Mouse (Mus musculus) G1E (cell line): ENCODE results near the gene Ntm. TPM values are rescaled to one million over a fixed set of nuclear protein-coding genes. Genes with fewer than 3 reads are reported as not detected.

Experiments
- ATAC-seq: 2 replicates; pipeline ENCODE4 v1.8.0; 2016; ENCODE audit warnings: mild to moderate bottlenecking; ENCODE audit not compliant: insufficient number of reproducible peaks, poor library complexity, low FRiP score, severe bottlenecking; ENCODE audit errors: extremely low read depth
- DNase-seq: peaks from one replicate; pipeline ENCODE4 v3.0.0; 2012; ENCODE audit warnings: low spot score
- H3K27me3 ChIP-seq: 2 replicates; pipeline ENCODE4 v1.6.1; 2012; ENCODE audit warnings: mild to moderate bottlenecking, low read length, inconsistent platforms; ENCODE audit not compliant: insufficient read depth
- H3K36me3 ChIP-seq: replicated peaks from 2 replicates; pipeline ENCODE3; 2012; ENCODE audit warnings: mild to moderate bottlenecking, inconsistent platforms
- H3K4me1 ChIP-seq: 2 replicates; pipeline ENCODE4 v1.6.1; 2012; ENCODE audit warnings: low read depth, low read length, inconsistent platforms, mixed read lengths; ENCODE audit not compliant: insufficient read depth
- H3K4me3 ChIP-seq: 2 replicates; pipeline ENCODE4 v1.5.1; 2012; ENCODE audit warnings: low read depth, mild to moderate bottlenecking, inconsistent platforms, low read length, moderate library complexity, mixed read lengths
- H3K9me3 ChIP-seq: replicated peaks from 2 replicates; pipeline ENCODE4 v1.6.1; 2012; ENCODE audit warnings: inconsistent platforms
- CTCF ChIP-seq: IDR thresholded peaks from 2 replicates; pipeline ENCODE4 v1.5.1; 2012; ENCODE audit warnings: low read depth, low read length, inconsistent platforms, mixed read lengths
- GATA1 ChIP-seq: IDR thresholded peaks from 2 replicates; pipeline ENCODE4 v1.6.1; 2012; ENCODE audit warnings: borderline replicate concordance, low read length, inconsistent platforms, mixed read lengths
- GATA2 ChIP-seq: IDR thresholded peaks from 2 replicates; pipeline ENCODE4 v1.6.1; 2012; ENCODE audit warnings: low read depth, low read length, inconsistent platforms, borderline replicate concordance
- POLR2AphosphoS5 ChIP-seq: IDR thresholded peaks from 2 replicates; pipeline ENCODE4 v1.6.1; 2012; ENCODE audit warnings: low read depth, low read length, inconsistent platforms; ENCODE audit not compliant: insufficient replicate concordance
- TAL1 ChIP-seq: conservative IDR thresholded peaks from 2 replicates; pipeline ENCODE4 v1.6.1; 2012; ENCODE audit warnings: low read depth, low read length, inconsistent platforms, mixed read lengths
- polyA plus RNA-seq: library from polyadenylated mRNA; stranded (reverse); fragments of >175 nt; gene quantifications from 2 replicates; pipeline ENCODE4 v1.2.3, GENCODE M21; 2012
- total RNA-seq, 2 experiments: library from RNA; stranded (forward) in 1 of 2; stranded (reverse) in 1 of 2; fragments of 200-1000 nt in 1 of 2; fragments of >200 nt in 1 of 2; fragmentation: Nextera tagmentation in 1 of 2; gene quantifications; 2 replicates each; pipeline ENCODE4 v1.2.3; 2014 to 2017

Ntm gene
- total and polyA plus RNA-seq, 3 experiments, result 0.11 TPM; not detected in 2

DNA sequence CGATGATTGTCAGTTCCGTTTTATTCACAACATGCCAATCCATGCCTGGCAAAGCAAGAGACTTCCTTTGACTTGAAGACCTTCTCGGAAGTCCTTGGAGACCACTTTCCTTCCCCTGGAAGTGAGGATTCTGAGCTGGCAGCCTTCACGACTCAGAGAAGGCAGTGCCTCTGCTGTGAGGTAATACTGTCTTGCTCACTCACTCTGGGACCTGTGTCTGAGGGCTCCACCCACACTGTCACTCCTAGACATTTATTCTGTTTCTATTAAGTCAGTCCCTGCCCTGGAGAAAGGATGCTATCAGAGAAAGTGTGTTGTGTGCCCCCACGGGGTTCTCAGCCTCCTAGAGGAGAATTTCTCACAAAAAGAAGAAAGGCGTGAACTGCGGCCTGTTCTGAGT lies 183.2 kb downstream of the Ntm start:
- DNase-seq, result no peak
- ATAC-seq, result no peak
- Histone ChIP-seq H3K36me3 (no peaks in the 10 kb centered on the region), H3K27me3 (no peaks in the 10 kb centered on the region), H3K4me1 (no peaks in the 10 kb centered on the region), H3K4me3 (no peak overlapping the region), H3K9me3 (peaks cover 10% of the 10 kb centered on the region)
- TF ChIP-seq TAL1 (no peak), POLR2AphosphoS5 (no peak), CTCF (no peak), GATA2 (no peak), GATA1 (no peak)

DNA sequence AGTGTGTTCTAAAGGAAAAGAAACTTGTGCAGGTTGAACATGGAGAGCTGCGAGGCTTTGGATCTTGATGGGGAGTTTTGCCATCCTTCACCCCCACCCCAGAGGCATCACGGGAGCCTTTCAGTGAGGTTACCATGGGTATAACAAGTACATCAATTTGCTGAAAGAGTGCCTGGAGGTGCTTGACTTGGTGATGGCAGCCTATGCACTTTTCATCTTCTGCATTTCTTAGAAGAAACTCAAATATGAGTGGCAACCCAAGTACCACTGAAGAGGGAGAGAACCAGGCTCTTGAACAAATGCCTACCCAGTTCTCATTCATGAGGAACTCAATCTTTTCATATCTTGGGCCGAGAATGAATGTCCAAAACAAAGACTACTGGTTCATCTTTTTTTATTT lies 186.0 kb downstream of the Ntm start:
- ATAC-seq (no peak), DNase-seq (no peak)
- peaks cover 14% of the 10 kb centered on the region for H3K9me3 ChIP-seq
- H3K4me1 ChIP-seq, result no peaks in the 10 kb centered on the region
- no peaks in the 10 kb centered on the region for H3K36me3 ChIP-seq
- no peaks in the 10 kb centered on the region for H3K27me3 ChIP-seq
- no peak for TF ChIP-seq POLR2AphosphoS5
- no peak overlapping the region for H3K4me3 ChIP-seq

DNA sequence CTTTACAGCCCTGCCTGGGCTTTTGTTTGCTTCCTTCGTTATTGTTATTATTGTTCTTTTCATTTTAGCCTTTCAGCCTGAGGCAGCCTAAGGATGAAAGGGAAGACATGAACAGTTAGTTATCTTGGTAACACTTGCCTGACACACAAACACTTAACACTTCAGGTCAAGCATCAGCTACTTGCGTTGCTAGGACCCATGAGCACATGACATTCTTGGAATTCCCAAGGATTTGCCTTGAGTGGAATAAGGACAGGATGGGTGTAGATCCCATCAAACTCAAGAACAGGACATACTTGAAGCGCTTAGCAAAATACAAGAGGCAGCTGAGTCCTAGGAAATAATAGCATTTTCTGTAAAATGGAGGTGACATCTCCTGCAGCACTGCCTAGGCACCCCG lies 186.4 kb downstream of the Ntm start:
- peaks cover 14% of the 10 kb centered on the region for H3K9me3 ChIP-seq
- no peak for DNase-seq
- no peaks in the 10 kb centered on the region for H3K4me1 ChIP-seq
- no peaks in the 10 kb centered on the region for H3K36me3 ChIP-seq
- no peaks in the 10 kb centered on the region for H3K27me3 ChIP-seq
- H3K4me3 ChIP-seq, result no peak overlapping the region
- TF ChIP-seq POLR2AphosphoS5 (no peak), TAL1 (no peak), GATA1 (no peak), GATA2 (no peak), CTCF (no peak)
- ATAC-seq, result no peak

GRCm38 (mm10) chr9:29776030-29776429 lies 186.9 kb downstream of the Ntm start:
- DNase-seq (no peak), ATAC-seq (no peak)
- Histone ChIP-seq H3K27me3 (no peaks in the 10 kb centered on the region), H3K36me3 (no peaks in the 10 kb centered on the region), H3K9me3 (peaks cover 18% of the 10 kb centered on the region), H3K4me1 (no peaks in the 10 kb centered on the region), H3K4me3 (no peak overlapping the region)
- TF ChIP-seq GATA2 (no peak), GATA1 (no peak), POLR2AphosphoS5 (no peak), TAL1 (no peak), CTCF (no peak)

- no peaks in the 10 kb centered on the region for H3K27me3 ChIP-seq
- TF ChIP-seq CTCF (no peak), GATA1 (no peak), TAL1 (no peak), POLR2AphosphoS5 (no peak), GATA2 (no peak)
- H3K4me1 ChIP-seq, result no peaks in the 10 kb centered on the region
- H3K9me3 ChIP-seq, result peaks cover 16% of the 10 kb centered on the region
- no peaks in the 10 kb centered on the region for H3K36me3 ChIP-seq
- ATAC-seq (no peak), DNase-seq (no peak)
- no peak overlapping the region for H3K4me3 ChIP-seq
These were observed 190.1 kb downstream of the Ntm start for GRCm38 (mm10) chr9:29772625-29773388.

DNA sequence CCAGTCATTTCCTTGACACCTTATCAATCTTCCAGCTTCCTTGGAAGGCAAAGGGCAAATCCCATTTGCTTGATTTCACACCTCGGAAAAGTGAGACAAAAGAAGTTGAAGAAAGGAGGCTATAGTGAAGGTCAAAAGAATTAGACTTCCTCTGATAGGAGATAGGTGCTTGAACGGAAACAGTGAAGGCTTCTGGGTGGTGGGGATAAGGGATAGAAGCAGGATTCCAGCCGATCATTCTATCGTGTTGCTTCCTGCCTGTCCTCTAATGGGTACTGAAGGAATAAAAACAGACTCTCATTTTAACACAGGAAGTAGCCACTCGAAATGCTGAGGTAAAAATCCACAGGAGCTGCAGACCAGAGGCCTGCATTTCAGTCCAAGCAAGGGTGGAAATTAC lies 191.1 kb downstream of the Ntm start:
- H3K36me3 ChIP-seq, result no peaks in the 10 kb centered on the region
- DNase-seq (no peak), ATAC-seq (no peak)
- TF ChIP-seq CTCF (no peak), GATA1 (no peak), TAL1 (no peak), POLR2AphosphoS5 (no peak), GATA2 (no peak)
- H3K4me1 ChIP-seq, result no peaks in the 10 kb centered on the region
- no peak overlapping the region for H3K4me3 ChIP-seq
- no peaks in the 10 kb centered on the region for H3K27me3 ChIP-seq
- H3K9me3 ChIP-seq, result peaks cover 23% of the 10 kb centered on the region
